Mouse (Mus musculus) liver, embryonic 12.5 days (tissue): ENCODE measurements around the gene Mgat1. TPM values are rescaled to one million over a fixed set of nuclear protein-coding genes. Genes with fewer than 3 reads are reported as not detected.
"Not testable (repeated sequence)": the region's sequence is repeated elsewhere in the genome, so short reads cannot be mapped to it uniquely, and the experiment has no call there.

Experiments used
- ATAC-seq: fragments of 200-750 bp; cut with Nextera tagmentation; 2 replicates; pipeline ENCODE4 v1.8.0; 2017; ENCODE audit warnings: moderate number of reproducible peaks, mild to moderate bottlenecking, moderate library complexity
- H3K27ac ChIP-seq: fragments of 300-500 bp; sonication (generic); 2 replicates; pipeline ENCODE4 v1.5.1; 2016; ENCODE audit warnings: mild to moderate bottlenecking
- H3K27me3 ChIP-seq: fragments of 300-500 bp; sonication (generic); replicated peaks from 2 replicates; pipeline ENCODE4 v1.6.1; 2016; ENCODE audit warnings: mild to moderate bottlenecking, moderate library complexity
- H3K36me3 ChIP-seq: fragments of 300-500 bp; sonication (generic); 2 replicates; pipeline ENCODE4 v1.6.1; 2016; ENCODE audit warnings: mild to moderate bottlenecking, moderate library complexity
- H3K4me1 ChIP-seq: fragments of 300-500 bp; sonication (generic); 2 replicates; pipeline ENCODE4 v1.6.1; 2016
- H3K4me2 ChIP-seq: fragments of 300-500 bp; sonication (generic); 2 replicates; pipeline ENCODE4 v1.6.1; 2016; ENCODE audit warnings: mild to moderate bottlenecking, moderate library complexity
- H3K4me3 ChIP-seq: fragments of 300-500 bp; sonication (generic); 2 replicates; pipeline ENCODE4 v1.5.1; 2016; ENCODE audit warnings: mild to moderate bottlenecking, moderate library complexity
- H3K9ac ChIP-seq: fragments of 300-500 bp; sonication (generic); 2 replicates; pipeline ENCODE4 v1.6.1; 2016; ENCODE audit warnings: mild to moderate bottlenecking, moderate library complexity
- H3K9me3 ChIP-seq: fragments of 300-500 bp; sonication (generic); replicated peaks from 2 replicates; pipeline ENCODE4 v1.6.1; 2016; ENCODE audit warnings: mild to moderate bottlenecking, moderate library complexity
- WGBS: fragments of 180-500 bp; shearing (Covaris S2); methylation state at CpG from one replicate; pipeline ENCODE4 v1.1.7; 2016; ENCODE audit not compliant: insufficient replicate concordance; 5-methylcytosine and 5-hydroxymethylcytosine counted together
- polyA plus RNA-seq: library from polyadenylated mRNA; unstranded; fragments of >200 nt; fragmentation: Nextera tagmentation; extraction: Ambion mirVana; gene quantifications from 2 replicates; pipeline ENCODE4 v1.2.1, GENCODE M21; 2016

Mgat1 gene
- 35.4 and 35.7 TPM in 2 replicates for polyA plus RNA-seq

DNA sequence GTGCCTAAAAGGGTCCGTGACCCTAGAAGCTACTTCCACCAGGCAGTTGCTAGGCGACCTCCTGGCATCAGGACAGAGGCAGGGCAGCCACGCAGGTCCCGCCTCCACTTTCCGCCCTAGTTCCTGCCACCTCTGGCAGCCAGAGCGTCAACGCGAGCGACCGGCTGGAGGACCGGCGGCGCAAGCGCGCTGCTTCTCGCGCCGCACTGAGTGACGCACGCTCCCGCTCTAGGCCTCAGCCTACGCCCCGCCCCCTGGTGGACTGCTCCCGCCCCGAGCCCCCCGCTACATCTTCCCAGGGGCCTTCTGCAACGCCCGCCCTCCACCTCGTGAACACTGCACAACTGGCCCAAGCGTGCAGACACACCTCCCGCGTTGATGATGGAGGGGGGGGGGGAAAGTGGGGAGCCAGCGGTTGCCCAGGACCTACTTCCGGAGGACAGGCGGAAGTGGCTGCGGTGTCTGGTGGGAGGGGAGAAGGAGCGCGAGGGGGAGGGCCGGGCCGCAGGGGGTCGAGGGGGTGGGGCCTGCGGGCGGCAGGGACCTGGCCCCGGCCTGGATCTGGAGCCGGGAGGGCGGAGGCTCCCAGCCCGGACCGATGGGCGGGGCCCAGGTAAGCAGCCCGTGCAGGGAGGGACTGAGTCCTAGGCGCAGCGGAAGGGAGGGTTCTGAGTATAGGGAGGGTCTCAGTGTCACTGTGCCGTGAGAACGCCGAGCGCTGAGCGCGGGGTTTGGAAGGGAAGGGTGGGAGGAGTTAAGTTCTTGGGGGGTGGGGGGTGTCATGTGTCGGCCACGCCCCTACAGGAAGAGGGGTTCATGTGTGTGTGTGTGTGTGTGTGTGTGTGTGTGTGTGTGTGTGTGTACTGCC is at the start of gene Mgat1:
Gene Mgat1 (plus strand): TSS at position 465 of the 868 bp plus-strand sequence.
- Histone ChIP-seq H3K4me1 (peaks cover 70% of the 10 kb centered on the region), H3K27ac (peak within 1 kb of the TSS; percentile 95), H3K9ac (peak within 1 kb of the TSS; percentile 73), H3K9me3 (no peaks in the 10 kb centered on the region), H3K4me2 (peak within 1 kb of the TSS; percentile 91), H3K27me3 (no peaks in the 10 kb centered on the region), H3K36me3 (no peaks in the 10 kb centered on the region), H3K4me3 (peak within 1 kb of the TSS; percentile 71)
- WGBS: under 1% methylated on average over 60 of the region's 60 CpGs
- ATAC-seq: peak; percentile 89

DNA sequence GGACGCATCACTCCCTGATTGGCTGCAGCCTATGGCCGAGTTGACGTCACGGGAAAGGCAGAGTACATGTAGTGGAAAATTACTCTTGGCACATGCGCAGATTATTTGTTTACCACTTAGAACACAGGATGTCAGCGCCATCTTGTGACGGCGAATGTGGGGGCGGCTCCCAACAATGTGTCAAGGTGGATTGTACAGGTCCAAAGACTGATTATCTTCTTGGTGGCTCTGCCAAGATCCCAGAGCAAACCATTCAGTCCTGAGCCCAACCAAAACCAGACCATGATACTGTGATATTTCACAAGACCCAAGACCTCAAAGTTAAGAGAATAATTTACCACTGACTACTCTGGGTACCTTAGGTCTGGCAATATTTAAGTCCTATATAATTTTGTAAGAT is 49.2 kb upstream of the Mgat1 start:
- H3K27ac ChIP-seq, H3K9me3 ChIP-seq, ATAC-seq, H3K4me3 ChIP-seq, H3K4me2 ChIP-seq, H3K9ac ChIP-seq, H3K4me1 ChIP-seq, H3K36me3 ChIP-seq, H3K27me3 ChIP-seq: not testable (repeated sequence)
- WGBS: 85% methylated on average over 9 of the region's 9 CpGs

DNA sequence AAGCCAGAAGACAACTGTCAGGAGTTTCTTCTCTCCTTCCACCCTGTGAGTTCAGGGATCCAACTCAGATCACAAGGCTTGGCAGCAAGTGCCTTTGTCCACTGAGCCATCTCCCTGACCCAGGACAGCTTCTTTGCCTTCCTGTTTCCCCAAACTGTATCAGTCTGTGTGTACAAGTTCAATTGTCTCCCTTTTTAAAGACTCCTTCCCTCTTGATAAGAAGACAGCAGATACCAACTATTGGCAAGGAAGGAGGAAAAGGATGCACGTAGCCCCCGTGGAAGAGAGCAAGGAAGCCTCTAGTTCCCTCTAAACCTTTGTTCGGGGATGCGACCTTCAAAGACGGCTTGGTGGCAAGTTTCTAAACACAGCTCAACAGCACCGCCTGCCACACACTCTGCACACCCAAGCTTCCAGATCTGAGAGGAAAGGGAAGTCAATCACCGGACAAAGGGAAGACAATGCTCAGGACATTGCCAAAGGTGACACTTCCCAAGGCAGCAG is 48.1 kb upstream of the Mgat1 start:
- H3K4me3 ChIP-seq: no peak overlapping the region
- H3K4me1 ChIP-seq: peaks cover 4% of the 10 kb centered on the region; the same call in 1 of the 2 replicates
- ATAC-seq: no peak
- H3K9me3 ChIP-seq: no peaks in the 10 kb centered on the region
- H3K27me3 ChIP-seq: no peaks in the 10 kb centered on the region
- no peak overlapping the region for H3K27ac ChIP-seq
- no peak overlapping the region for H3K4me2 ChIP-seq
- no peaks in the 10 kb centered on the region for H3K36me3 ChIP-seq
- 39% methylated on average over 7 of the region's 7 CpGs for WGBS
- H3K9ac ChIP-seq: no peak overlapping the region

DNA sequence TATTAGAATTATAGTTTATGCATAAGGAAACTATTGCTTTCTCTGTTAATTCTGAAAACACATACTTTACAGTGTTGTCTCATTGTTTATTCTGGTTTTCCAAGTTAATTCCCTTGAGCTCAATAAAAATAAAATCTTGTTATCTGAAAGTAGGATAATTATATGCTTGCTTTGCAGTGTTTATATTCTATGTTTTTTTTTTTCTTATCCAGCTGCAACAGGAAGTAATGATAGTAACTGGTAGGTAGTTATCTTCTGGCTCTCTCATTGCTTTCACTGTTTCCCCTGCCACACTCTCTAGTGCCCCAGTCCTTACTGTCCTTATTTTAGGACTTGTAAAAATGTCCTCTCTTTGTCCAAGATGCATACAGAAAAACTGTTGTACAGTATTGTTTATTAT is 43.3 kb upstream of the Mgat1 start:
- H3K9me3 ChIP-seq: no peaks in the 10 kb centered on the region
- H3K36me3 ChIP-seq: no peaks in the 10 kb centered on the region
- no peak overlapping the region for H3K4me2 ChIP-seq
- no peaks in the 10 kb centered on the region for H3K27me3 ChIP-seq
- H3K4me1 ChIP-seq: peaks cover 31% of the 10 kb centered on the region
- ATAC-seq: no peak
- H3K27ac ChIP-seq: no peak overlapping the region
- no peak overlapping the region for H3K9ac ChIP-seq
- no peak overlapping the region for H3K4me3 ChIP-seq

DNA sequence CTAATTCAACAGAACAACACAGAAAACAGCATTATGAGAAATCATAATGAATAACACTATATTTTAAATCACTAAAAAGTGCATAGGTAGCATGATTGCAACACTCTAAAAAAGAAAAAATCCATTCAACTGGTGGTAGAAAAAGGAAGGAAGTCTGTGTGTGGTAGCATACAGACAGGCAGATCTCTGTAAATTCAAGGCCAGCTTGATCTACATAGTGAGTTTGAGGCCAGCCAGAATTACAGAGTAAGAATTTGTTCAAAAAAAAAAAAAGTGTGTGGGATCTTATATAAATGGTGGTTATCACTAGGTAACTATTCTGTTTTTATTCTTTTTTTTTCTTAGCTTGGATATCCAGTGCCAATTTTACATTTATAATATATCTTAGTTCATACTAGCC is 42.8 kb upstream of the Mgat1 start:
- Histone ChIP-seq H3K9ac (0 out of 2 replicates have a peak overlapping the region, but pooled peaks have one; percentile 35), H3K27me3 (no peaks in the 10 kb centered on the region), H3K4me1 (peaks cover 33% of the 10 kb centered on the region), H3K9me3 (no peaks in the 10 kb centered on the region), H3K27ac (no peak overlapping the region), H3K4me3 (no peak overlapping the region), H3K36me3 (peaks cover 1% of the 10 kb centered on the region), H3K4me2 (no peak overlapping the region)
- no peak for ATAC-seq

DNA sequence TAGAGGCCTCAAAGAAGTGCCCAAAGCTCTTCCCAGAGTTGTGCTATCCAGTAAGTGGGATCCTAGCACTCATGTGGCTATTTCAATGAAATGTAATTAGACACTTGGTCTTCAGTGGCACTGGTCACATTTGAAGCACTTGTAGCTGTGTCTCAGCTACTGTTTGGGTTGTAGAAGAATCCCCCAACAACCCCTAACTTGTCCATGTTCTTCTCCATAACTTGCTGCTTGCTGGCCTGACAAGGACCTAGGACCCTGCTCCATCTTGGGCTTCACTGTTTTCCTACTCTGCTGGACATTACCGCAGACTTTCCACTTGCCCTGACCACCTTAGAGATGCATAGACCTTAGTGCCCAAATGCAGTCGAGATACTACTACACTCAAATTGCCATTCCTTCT is 41.9 kb upstream of the Mgat1 start:
- Histone ChIP-seq H3K4me2 (peak overlapping the region; percentile 89), H3K27me3 (no peaks in the 10 kb centered on the region), H3K27ac (peak overlapping the region; percentile 99), H3K4me1 (peaks cover 43% of the 10 kb centered on the region), H3K9ac (peak overlapping the region; percentile 90), H3K36me3 (peaks cover 10% of the 10 kb centered on the region), H3K4me3 (peak overlapping the region; percentile 79), H3K9me3 (no peaks in the 10 kb centered on the region)
- no peak for ATAC-seq
- WGBS: 47% methylated on average over 2 of the region's 2 CpGs

DNA sequence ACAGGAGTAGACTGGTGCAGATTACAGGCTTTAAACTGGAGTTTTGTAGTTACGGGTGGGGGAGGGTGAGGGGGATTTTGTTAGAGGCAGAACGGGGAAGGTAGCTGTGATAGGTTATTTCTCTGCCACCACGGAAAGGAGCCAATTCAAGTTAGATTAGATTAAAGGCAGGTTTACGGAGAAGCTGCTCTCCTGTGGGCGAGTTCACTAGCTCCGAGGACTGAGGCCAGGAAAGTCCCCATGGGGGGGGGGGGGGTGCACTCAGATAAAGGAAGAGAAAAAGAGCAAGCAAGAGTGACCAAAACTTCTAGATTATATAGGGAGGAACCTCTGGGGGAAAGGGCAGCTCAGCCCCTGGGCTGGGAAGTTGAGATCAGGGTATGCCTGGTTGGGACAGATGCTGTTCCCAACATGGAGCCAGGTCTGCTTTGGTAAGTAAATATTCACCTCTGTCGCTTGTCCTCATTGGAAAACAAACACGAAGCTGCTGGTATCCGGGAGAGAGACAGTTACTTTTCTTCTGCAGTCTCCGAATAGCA is 41.4 kb upstream of the Mgat1 start:
- Histone ChIP-seq H3K4me2 (peak overlapping the region; percentile 89), H3K9me3 (no peaks in the 10 kb centered on the region), H3K27me3 (no peaks in the 10 kb centered on the region), H3K9ac (peak overlapping the region; percentile 90), H3K27ac (peak overlapping the region; percentile 99), H3K4me1 (peaks cover 48% of the 10 kb centered on the region), H3K36me3 (peaks cover 13% of the 10 kb centered on the region), H3K4me3 (peak overlapping the region; percentile 79)
- under 1% methylated on average over 10 of the region's 10 CpGs for WGBS
- peak; percentile 17; the same call in 1 of the 2 replicates for ATAC-seq

DNA sequence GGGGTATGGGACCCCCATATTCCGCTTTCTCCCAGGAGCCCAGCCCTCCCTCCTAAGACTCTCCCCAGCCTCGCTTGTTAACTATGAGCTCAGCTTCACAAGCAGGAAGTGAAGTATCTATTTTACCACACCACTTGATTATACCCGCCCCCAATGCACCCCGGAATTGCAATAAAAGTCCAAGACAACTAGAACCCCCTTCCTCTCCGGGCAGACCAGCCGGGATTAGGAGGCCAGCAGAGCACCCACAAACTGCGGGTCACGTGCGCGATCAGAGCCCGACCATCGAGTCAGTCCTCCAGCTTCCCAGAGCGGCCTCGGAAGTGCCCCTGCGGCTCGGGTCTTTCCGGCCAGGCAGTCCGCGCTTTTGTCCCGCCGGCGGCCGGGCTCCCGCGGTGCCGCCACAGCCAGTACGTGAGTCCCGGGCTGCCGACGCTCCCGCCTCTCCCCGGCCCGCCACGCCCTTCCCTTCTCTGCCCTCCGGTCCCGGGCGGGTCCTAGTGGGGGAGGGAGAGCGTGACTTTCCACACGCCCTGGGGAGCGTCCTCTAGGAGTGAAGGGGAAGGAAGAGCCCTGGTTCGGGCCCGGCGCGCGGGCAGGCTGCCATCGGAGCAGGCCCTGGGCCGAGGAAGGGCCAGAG is 40.7 kb upstream of the Mgat1 start, which contains the start of gene Zfp62:
Gene Zfp62 (plus strand): TSS at position 164 of the 640 bp plus-strand sequence.
- Histone ChIP-seq H3K36me3 (peaks cover 13% of the 10 kb centered on the region), H3K4me2 (peak within 1 kb of the TSS; percentile 89), H3K4me3 (peak within 1 kb of the TSS; percentile 79), H3K27me3 (no peaks in the 10 kb centered on the region), H3K27ac (peak within 1 kb of the TSS; percentile 99), H3K4me1 (peaks cover 53% of the 10 kb centered on the region), H3K9me3 (no peaks in the 10 kb centered on the region), H3K9ac (peak within 1 kb of the TSS; percentile 90)
- ATAC-seq: peak; percentile 92
- under 1% methylated on average over 47 of the region's 47 CpGs for WGBS

DNA sequence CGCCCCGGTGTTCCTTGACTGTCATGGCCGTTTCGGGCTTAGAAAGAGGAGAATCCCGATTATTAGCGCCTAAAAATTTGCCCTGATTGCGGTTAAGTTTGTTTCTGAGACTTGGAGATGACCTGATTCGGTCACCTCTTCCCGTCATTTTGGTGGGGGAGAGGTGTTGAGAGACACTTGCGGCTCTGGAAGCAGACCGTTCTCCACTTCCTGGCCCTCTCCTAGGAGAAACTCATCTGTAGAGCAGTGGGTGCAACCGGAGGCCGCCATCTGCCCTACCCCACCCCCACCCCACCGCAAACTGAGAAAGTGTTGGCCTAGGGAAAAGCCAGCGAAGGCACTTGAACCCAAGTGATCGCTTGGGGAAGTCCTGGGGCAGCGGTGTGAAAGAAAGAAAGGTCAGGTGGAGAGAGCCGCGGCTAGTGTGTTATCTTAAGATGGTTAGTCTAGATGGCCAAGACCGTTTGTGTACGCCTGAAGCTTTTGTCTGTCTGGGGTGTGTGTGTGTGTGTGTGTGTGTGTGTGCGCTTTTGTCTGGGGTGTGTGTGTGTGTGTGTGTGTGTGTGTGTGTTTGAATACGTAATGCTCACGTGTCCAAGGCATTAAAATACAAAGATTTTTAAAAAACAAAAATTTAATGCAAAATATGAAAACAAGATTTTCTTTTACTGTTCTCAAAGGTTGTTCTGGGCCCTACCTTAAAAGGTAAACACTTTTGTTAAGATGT is 40.1 kb upstream of the Mgat1 start:
- under 1% methylated on average over 24 of the region's 24 CpGs for WGBS
- H3K36me3 ChIP-seq: peaks cover 13% of the 10 kb centered on the region
- peak overlapping the region; percentile 79 for H3K4me3 ChIP-seq
- ATAC-seq: peak; percentile 68
- peak overlapping the region; percentile 99 for H3K27ac ChIP-seq
- peak overlapping the region; percentile 90 for H3K9ac ChIP-seq
- peak overlapping the region; percentile 89 for H3K4me2 ChIP-seq
- no peaks in the 10 kb centered on the region for H3K9me3 ChIP-seq
- no peaks in the 10 kb centered on the region for H3K27me3 ChIP-seq
- H3K4me1 ChIP-seq: peaks cover 58% of the 10 kb centered on the region

DNA sequence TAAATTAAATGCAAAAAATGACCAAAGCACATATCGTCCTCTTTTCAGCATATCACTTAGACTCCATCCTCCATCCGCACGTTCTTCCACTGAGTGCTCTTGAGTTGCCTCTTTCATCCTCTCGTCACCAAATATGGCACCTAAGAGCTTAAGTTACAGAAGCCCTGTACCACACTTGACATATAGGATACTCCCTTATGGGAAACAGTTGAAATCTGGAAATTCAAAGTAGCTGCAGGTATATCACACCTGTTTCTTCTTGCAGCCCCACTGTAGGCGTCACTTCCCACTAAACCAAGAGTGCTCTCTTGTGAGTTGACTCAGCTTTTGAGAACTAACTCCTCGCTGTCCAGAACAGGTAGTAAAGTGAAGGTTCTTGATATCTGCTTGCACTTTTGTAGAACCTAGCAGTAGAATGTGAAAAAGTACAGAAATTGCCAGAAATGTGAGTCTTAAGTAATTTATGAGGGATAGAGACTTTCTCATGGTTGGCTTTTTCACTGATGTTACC is 38.9 kb upstream of the Mgat1 start:
- H3K4me2 ChIP-seq: peak overlapping the region; percentile 89
- 87% methylated on average over 6 of the region's 6 CpGs for WGBS
- no peak overlapping the region for H3K9ac ChIP-seq
- peaks cover 15% of the 10 kb centered on the region for H3K36me3 ChIP-seq
- H3K27me3 ChIP-seq: no peaks in the 10 kb centered on the region
- ATAC-seq: no peak
- H3K4me3 ChIP-seq: peak overlapping the region; percentile 79
- H3K4me1 ChIP-seq: peaks cover 65% of the 10 kb centered on the region
- no peak overlapping the region for H3K27ac ChIP-seq
- no peaks in the 10 kb centered on the region for H3K9me3 ChIP-seq

DNA sequence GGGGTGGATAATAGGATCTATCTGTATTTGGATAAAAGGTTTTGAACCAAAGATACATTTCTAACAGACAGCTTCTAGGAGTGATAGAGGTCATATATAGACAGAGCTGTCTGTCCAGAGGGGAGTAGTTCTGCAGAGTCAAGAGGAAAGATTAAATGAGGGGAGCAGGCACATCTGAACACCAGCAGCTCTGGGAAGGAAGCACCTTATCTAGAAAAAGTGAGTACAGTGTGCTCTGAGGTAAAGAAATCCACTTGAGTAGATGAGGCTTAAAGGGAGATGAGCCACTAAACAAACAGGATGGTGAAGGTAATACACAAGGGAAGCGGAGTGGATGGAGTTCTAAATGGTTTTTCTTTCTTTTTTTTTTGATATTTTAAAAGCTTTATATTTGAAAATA is 36.5 kb upstream of the Mgat1 start:
- ATAC-seq: peak; percentile 18; the same call in 1 of the 2 replicates
- no peak overlapping the region for H3K9ac ChIP-seq

More for the DNA sequence above, 36.5 kb upstream of the Mgat1 start:
- 90% methylated on average over 1 of the region's 1 CpGs for WGBS
- Histone ChIP-seq H3K4me3 (no peak overlapping the region), H3K4me2 (peak overlapping the region; percentile 12; the same call in 1 of the 2 replicates), H3K27ac (peak overlapping the region; percentile 71; the same call in 1 of the 2 replicates), H3K27me3 (no peaks in the 10 kb centered on the region), H3K36me3 (peaks cover 15% of the 10 kb centered on the region), H3K9me3 (no peaks in the 10 kb centered on the region), H3K4me1 (peaks cover 66% of the 10 kb centered on the region)
